ENCODE assay signal across 4 mouse cellular contexts in the genomic region with DNA sequence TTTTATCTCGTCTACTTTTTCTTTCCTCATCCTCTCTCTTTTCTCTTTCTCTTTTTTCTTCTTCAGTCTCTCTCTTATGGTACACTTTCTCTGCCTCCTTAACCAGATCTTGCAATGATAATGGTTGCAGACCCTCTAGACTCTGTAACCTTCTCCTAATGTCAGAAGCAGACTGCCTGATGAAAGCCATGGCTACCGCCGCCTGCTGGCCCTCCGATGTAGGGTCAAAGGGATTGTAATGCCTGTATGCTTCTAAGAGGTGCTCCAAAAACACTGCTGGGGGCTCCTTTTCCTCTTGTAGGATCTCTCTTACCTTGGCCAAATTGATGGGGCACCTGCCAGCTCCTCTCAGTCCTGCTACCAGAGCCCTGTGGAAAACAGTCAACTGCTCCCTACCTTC. TPM values are rescaled to one million over a fixed set of nuclear protein-coding genes. Genes with fewer than 3 reads are reported as not detected.
"Had no signal": no experiment of that assay in that cellular context is flagged by ENCODE, and none has a peak within 500 bp of the region (broad histone marks: within the 10 kb centered on the region; RNA-seq: fewer than 3 reads in every experiment).

No protein-coding gene starts in this region.

RNA-seq across cellular contexts. Expression of a gene that starts 15.7 kb away (rescaled TPM):
- polyA plus RNA-seq: inflammation-experienced regulatory T-cells, adult 6 months had no signal

RNA-seq across cellular contexts. Expression of a gene that starts 32.2 kb away (rescaled TPM):
- total RNA-seq: heart, postnatal 36 days; hematopoietic stem cell, adult 5-6 weeks had no signal
- polyA plus RNA-seq: hindbrain, embryonic 10.5 days; inflammation-experienced regulatory T-cells, adult 6 months had no signal
